Mouse (Mus musculus) midbrain, embryonic 14.5 days (tissue): ENCODE results near the gene Btrc. TPM values are rescaled to one million over a fixed set of nuclear protein-coding genes. Genes with fewer than 3 reads are reported as not detected.
"Not testable (repeated sequence)": the region's sequence is repeated elsewhere in the genome, so short reads cannot be mapped to it uniquely, and the experiment has no call there.

Experiments used
- ATAC-seq: fragments of 200-750 bp; cut with Nextera tagmentation; 2 replicates; pipeline ENCODE4 v1.8.0; 2017; ENCODE audit warnings: moderate number of reproducible peaks, moderate library complexity; ENCODE audit not compliant: low FRiP score, low TSS enrichment
- DNase-seq: peaks from one replicate; pipeline ENCODE4 v3.0.0-alpha.2; 2015
- H3K27ac ChIP-seq: fragments of 300-500 bp; sonication (generic); replicated peaks from 2 replicates; pipeline ENCODE4 v1.5.1; 2014; ENCODE audit warnings: mild to moderate bottlenecking, low read depth, low read length, moderate library complexity
- H3K27me3 ChIP-seq: fragments of 300-500 bp; sonication (generic); 2 replicates; pipeline ENCODE4 v1.6.1; 2014; ENCODE audit warnings: low read length, control low read depth, mixed read lengths; ENCODE audit not compliant: control insufficient read depth, insufficient read depth
- H3K36me3 ChIP-seq: fragments of 300-500 bp; sonication (generic); 2 replicates; pipeline ENCODE4 v1.6.1; 2014; ENCODE audit warnings: low read length, control low read depth; ENCODE audit not compliant: control insufficient read depth, insufficient read depth
- H3K4me1 ChIP-seq: fragments of 300-500 bp; sonication (generic); 2 replicates; pipeline ENCODE4 v1.6.1; 2014; ENCODE audit warnings: mild to moderate bottlenecking, antibody characterized with exemption, low read length, control low read depth; ENCODE audit not compliant: control insufficient read depth, insufficient read depth
- H3K4me2 ChIP-seq: fragments of 300-500 bp; sonication (generic); 2 replicates; pipeline ENCODE4 v1.6.1; 2014; ENCODE audit warnings: mild to moderate bottlenecking, low read length, moderate library complexity
- H3K4me3 ChIP-seq: fragments of 300-500 bp; sonication (generic); replicated peaks from 2 replicates; pipeline ENCODE4 v1.5.1; 2014; ENCODE audit warnings: low read depth, low read length
- H3K9ac ChIP-seq: fragments of 300-500 bp; sonication (generic); replicated peaks from 2 replicates; pipeline ENCODE4 v1.6.1; 2014; ENCODE audit warnings: mild to moderate bottlenecking, low read length, moderate library complexity
- H3K9me3 ChIP-seq: fragments of 300-500 bp; sonication (generic); 2 replicates; pipeline ENCODE4 v1.6.1; 2016; ENCODE audit warnings: low read length, control low read depth, mixed read lengths; ENCODE audit not compliant: control insufficient read depth
- WGBS: fragments of 180-500 bp; shearing (Covaris S2); extraction: QIAGEN DNeasy Blood & Tissue Kit; methylation state at CpG from one replicate; pipeline ENCODE4 v1.1.7; 2014; 5-methylcytosine and 5-hydroxymethylcytosine counted together
- polyA plus RNA-seq: library from polyadenylated mRNA; unstranded; fragments of >200 nt; fragmentation: Nextera tagmentation; extraction: Ambion mirVana; gene quantifications from 2 replicates; pipeline ENCODE4 v1.2.1, GENCODE M21; 2014

The Btrc gene
- polyA plus RNA-seq, 1 experiment from 2014 or later, result 62.6 TPM

DNA sequence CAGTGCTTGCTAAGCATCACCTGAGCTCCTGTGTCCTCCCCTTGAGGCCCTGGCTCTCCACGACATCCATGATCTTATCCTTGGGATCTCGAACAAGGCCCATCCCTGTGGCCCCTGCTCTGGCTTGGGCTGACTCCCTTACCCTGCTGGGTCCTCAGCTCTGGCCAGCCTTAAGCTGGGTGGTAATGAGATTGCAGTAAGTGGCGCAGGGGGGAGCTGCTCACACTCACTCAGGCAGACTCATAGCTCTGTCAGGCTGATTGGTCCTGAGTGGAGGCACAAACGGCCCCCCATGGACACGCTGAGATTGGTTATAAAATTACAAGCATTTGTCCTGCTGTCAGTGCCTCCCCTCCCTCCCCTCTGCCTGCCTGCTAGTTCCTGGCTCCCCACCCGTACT, 172.4 kb downstream of the Btrc start:
- DNase-seq (no peak), ATAC-seq (no peak)
- Histone ChIP-seq H3K4me3 (no peak overlapping the region), H3K9me3 (no peaks in the 10 kb centered on the region), H3K27me3 (peaks cover 2% of the 10 kb centered on the region; the same call in 1 of the 2 replicates), H3K9ac (no peak overlapping the region), H3K4me1 (0 out of 2 replicates have a peak, but pooled peaks cover 3% of the 10 kb centered on the region), H3K36me3 (no peaks in the 10 kb centered on the region), H3K4me2 (no peak overlapping the region), H3K27ac (no peak overlapping the region)
- WGBS, result 71% methylated on average over 6 of the region's 6 CpGs

DNA sequence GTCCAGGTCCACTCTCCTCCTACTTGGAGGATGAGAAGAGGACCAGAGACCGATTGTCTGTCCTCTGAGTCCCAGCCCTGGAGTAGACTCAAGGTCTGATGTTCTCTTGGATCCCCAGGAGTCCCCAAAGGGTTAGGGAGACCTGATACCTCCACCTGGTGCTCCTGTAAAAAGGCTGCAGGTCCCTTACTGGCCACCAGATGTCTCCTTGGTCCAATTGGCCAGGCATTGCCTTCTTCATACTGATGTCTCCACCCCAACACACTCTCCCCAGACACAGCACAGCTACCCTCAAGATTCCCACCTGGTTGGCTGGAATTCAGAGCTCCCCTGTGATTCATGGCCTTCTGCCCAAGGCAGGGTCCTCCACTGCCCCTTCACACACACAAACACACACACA, 174.0 kb downstream of the Btrc start:
- WGBS, result 71% methylated on average over 1 of the region's 1 CpGs
- Histone ChIP-seq H3K27ac (no peak overlapping the region), H3K4me3 (no peak overlapping the region), H3K9ac (no peak overlapping the region), H3K4me2 (no peak overlapping the region), H3K27me3 (peaks cover 10% of the 10 kb centered on the region), H3K9me3 (no peaks in the 10 kb centered on the region), H3K4me1 (0 out of 2 replicates have a peak, but pooled peaks cover 3% of the 10 kb centered on the region), H3K36me3 (no peaks in the 10 kb centered on the region)
- ATAC-seq (no peak), DNase-seq (peak; percentile 65)

DNA sequence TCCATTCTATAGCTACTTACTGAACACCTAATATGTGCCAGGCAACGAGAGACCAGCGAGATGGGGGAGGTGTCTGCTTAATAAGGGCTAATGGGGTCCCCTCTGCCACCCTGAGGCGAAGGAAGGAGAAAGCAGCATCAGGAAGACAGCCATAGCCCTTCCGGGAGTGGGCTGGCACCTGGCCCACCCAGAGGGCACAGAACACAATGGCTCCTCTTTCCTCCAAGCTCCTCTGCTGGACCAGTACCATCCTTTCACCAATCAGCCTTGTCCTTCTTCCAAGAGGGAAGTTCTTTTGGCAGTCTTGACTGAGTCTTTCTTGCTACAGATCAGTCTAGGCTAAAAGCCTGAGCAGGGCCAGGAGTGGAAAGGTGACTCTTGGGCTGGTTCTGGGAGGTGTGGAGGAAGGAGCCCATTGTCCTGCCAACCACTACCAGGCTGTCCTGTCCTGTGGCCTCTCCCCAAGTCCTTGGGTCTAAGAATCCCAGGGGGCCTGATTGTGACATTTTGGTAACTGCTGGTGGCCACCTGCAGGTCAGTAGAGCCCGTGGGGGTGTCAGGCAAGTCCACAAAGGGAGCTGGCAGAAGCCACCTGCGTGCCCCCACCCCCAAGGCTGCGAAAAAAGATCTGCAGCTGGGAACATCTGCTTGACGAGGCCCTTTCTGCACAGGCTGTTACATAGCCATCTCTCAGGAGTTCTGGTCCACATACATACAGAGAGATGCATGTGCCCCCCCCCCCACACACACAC, 177.3 kb downstream of the Btrc start:
- Histone ChIP-seq H3K27ac (no peak overlapping the region; the same call in 1 of the 2 replicates), H3K4me2 (peak overlapping the region; percentile 71), H3K9ac (peak overlapping the region; percentile 60), H3K9me3 (no peaks in the 10 kb centered on the region), H3K36me3 (no peaks in the 10 kb centered on the region), H3K27me3 (peaks cover 41% of the 10 kb centered on the region), H3K4me3 (peak overlapping the region; percentile 38), H3K4me1 (0 out of 2 replicates have a peak, but pooled peaks cover 3% of the 10 kb centered on the region)
- 30% methylated on average over 8 of the region's 8 CpGs for WGBS
- ATAC-seq (no peak; the same call in 1 of the 2 replicates), DNase-seq (peak; percentile 33)

DNA sequence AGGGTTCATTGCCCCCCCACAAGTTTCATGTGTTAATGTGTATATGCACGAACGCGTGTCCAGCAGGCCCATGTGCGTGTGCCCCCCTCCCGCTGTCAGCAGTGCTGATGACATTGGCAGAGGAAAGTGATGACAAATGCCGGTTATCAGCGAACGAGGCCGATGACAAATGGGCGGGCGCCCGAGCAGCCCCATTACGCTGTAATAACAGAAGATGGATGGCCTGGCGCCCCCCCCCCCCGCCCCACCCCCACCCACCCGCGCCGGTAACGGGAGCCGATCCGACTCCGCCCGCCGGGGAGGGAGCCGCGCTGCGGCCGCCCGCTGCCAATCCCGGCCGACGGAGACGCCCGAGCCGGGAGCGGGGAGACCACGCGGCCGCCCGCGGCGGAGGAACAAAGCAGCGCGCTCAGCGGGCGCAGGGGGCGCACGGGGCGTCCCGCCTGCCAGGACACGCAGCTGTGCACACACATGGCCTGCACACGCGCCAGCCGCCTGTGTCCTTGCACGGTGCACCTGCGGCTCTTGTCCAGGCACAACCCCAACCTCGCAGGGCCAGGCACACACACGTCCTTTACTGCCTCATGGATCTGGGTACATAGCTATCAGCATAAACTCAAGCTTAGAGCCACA, 178.0 kb downstream of the Btrc start:
- H3K9me3 ChIP-seq, result no peaks in the 10 kb centered on the region
- under 1% methylated on average over 54 of the region's 58 CpGs for WGBS
- no peaks in the 10 kb centered on the region for H3K36me3 ChIP-seq
- peak; percentile 66 for ATAC-seq
- H3K27ac ChIP-seq, result peak overlapping the region; percentile 49; the same call in 1 of the 2 replicates
- peak overlapping the region; percentile 38 for H3K4me3 ChIP-seq
- DNase-seq, result peak; percentile 87
- peak overlapping the region; percentile 71 for H3K4me2 ChIP-seq
- 0 out of 2 replicates have a peak, but pooled peaks cover 3% of the 10 kb centered on the region for H3K4me1 ChIP-seq
- H3K9ac ChIP-seq, result peak overlapping the region; percentile 60
- H3K27me3 ChIP-seq, result peaks cover 48% of the 10 kb centered on the region

DNA sequence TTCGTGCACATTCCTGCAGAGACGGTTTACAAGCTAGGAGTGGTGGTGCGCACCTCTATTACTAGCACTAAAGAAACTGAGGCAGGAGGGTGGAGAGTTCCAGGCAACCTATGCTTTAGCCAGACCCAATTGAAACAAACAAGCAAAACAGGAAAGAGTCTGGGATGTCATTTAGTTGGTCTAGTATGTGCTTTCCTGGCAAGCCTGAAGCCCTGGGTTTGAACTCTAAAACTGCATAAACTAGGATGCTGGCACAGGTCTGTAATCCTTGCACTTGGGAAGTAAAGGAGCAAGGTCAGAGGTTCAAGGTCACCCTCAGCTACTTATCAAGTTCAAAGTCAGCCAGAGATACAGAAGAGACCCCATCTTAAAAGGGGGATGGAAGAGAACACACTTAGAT, 178.5 kb downstream of the Btrc start:
- ATAC-seq (no peak), DNase-seq (no peak)
- 0 out of 2 replicates have a peak, but pooled peaks cover 3% of the 10 kb centered on the region for H3K4me1 ChIP-seq
- peak overlapping the region; percentile 49; the same call in 1 of the 2 replicates for H3K27ac ChIP-seq
- no peaks in the 10 kb centered on the region for H3K9me3 ChIP-seq
- H3K36me3 ChIP-seq, result no peaks in the 10 kb centered on the region
- peak overlapping the region; percentile 60; the same call in 1 of the 2 replicates for H3K9ac ChIP-seq
- peak overlapping the region; percentile 71 for H3K4me2 ChIP-seq
- WGBS, result 16% methylated on average over 3 of the region's 3 CpGs
- peaks cover 53% of the 10 kb centered on the region for H3K27me3 ChIP-seq
- peak overlapping the region; percentile 38 for H3K4me3 ChIP-seq

DNA sequence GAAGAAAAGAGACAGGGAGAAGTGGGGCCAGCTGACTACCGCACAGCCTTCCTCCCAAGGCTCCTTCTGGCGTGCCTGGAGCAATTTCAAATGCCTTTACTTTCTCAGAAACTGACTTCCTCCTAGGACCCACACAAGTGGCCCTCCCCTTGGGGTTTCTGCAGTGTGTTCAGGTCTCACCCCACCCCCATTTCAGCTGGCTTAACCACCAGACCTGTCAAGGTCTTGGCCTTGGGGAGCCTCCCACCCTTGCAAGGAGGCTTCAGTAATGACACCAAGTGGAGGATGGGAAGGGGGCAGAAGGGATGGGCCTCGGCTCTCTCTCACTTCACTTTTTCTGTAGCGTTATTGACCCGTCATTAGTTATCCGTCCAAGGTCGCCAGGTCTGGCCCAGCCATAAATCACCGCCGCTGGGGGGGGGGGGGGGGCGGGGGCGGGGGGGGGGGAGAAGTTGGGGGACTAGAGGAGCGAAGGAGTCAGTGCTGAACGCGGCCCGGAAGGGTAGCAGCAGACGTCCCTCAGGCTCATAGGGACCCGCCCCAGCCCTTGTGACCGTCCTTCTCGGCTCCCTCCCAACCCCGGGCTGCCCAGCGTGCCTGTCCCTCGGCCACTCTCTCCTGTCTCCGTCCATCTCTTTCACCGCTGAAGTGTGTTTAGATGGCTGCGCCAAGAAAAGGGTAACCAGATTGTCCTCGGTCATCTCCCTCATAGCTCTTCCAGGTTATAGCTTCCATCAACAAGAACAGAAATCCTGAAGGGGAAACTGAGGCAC, 180.8 kb downstream of the Btrc start:
- WGBS, result 1% methylated on average over 22 of the region's 26 CpGs
- no peaks in the 10 kb centered on the region for H3K36me3 ChIP-seq
- peak overlapping the region; percentile 24 for H3K4me3 ChIP-seq
- H3K4me1 ChIP-seq, result peaks cover 6% of the 10 kb centered on the region; the same call in 1 of the 2 replicates
- H3K9me3 ChIP-seq, result no peaks in the 10 kb centered on the region
- no peak for ATAC-seq
- no peak for DNase-seq
- peaks cover 61% of the 10 kb centered on the region for H3K27me3 ChIP-seq
- no peak overlapping the region for H3K27ac ChIP-seq
- peak overlapping the region; percentile 57 for H3K4me2 ChIP-seq
- peak overlapping the region; percentile 32 for H3K9ac ChIP-seq

DNA sequence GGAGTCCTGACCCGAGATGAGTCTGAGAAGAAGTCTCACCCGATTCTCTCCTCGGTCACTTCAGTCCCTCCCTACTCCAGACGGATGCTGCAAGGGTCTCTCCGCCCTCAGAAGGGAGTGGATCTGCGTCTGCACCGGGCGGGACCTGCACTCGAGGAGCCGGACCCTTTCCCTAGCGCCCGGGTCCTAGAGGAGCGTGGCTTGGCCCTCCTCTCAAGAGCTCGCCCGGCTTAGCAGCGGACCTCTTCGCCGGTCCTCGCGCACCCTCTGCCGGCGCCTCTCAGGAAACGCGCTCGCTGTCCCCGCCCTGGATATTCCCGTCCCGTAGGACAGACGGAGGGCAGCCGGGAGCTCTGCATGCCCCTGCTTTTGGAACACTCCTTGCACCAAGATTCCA, 181.4 kb downstream of the Btrc start:
- H3K4me1 ChIP-seq, result peaks cover 6% of the 10 kb centered on the region; the same call in 1 of the 2 replicates
- WGBS, result under 1% methylated on average over 30 of the region's 30 CpGs
- peaks cover 64% of the 10 kb centered on the region for H3K27me3 ChIP-seq
- H3K9me3 ChIP-seq, result no peaks in the 10 kb centered on the region
- peak overlapping the region; percentile 32 for H3K9ac ChIP-seq
- ATAC-seq (peak; percentile 67), DNase-seq (peak; percentile 91)
- H3K4me3 ChIP-seq, result peak overlapping the region; percentile 24
- no peaks in the 10 kb centered on the region for H3K36me3 ChIP-seq
- no peak overlapping the region for H3K27ac ChIP-seq
- H3K4me2 ChIP-seq, result peak overlapping the region; percentile 57

DNA sequence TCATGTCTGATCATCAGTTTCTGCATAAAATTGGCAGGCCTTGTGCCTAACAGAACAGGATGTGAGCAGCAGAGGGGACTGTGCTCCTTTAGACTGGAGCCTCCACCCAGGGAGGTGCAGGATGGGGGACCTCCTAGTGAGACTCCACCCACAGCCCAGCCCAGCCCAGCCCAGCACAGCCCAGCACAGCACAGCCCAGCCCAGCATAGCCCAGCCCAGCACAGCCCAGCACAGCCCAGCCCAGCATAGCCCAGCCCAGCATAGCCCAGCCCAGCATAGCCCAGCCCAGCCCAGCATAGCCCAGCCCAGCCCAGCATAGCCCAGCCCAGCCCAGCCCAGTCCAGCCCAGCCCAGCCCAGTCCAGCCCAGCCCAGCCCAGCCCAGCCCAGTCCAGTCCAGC, 184.7 kb downstream of the Btrc start:
- not testable (repeated sequence) for H3K9me3 ChIP-seq, H3K27ac ChIP-seq, H3K4me1 ChIP-seq, DNase-seq, H3K36me3 ChIP-seq, H3K4me2 ChIP-seq, ATAC-seq, H3K9ac ChIP-seq, H3K4me3 ChIP-seq
- peaks cover 47% of the 10 kb centered on the region for H3K27me3 ChIP-seq
